Mouse (Mus musculus) heart, adult 11 months (tissue): Measurements from ENCODE around the gene 4921524J17Rik.

Source experiments
- DNase-seq: peaks from one replicate; pipeline ENCODE4 v3.0.0; 2022

Gene 4921524J17Rik

DNA sequence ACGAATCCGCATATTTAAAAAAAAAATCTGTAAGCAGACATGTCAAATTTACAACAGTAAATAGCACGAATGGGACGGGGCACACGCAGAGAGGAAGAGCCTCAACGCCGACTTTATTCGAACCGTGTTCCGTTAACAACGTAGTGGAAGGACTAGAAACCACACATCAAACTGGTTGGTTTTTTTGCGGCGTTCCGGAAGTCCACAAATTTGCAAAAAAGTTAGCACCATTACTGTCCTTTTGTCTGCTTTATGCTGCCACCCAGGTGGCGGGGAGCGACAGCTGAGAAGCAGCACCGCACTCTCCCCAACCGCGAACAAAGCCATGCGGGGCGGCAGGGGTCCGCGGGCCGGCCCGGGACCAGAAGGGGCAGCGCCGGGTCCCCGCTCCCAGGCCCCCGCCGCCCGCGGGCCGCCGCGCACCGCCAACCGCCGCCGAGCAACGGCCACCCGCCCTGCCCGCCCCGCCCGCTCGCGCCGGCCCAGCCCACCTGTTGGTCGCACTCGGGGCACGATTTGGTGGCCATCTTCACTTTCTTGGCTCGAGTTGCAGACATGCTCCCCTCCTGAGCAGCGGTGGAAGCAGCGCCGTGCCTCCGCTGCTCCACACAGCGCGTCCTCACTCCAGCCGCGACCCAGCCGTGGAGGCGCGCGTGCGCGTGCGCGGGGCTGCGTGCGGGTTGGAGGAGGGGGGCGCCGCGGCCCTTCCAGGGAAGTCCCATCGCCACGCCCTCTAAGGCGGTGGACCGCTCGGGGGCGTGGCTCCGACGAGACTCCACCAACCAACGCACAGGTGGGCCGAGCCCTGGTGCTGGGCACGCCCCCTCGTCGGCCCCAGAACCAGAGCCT is at the start of gene 4921524J17Rik:
4921524J17Rik (minus strand) TSS at position 666 of the 849 bp plus-strand sequence.
- DNase-seq = peak; percentile 100

GRCm38 (mm10) chr8:85482427-85482826 is 49.8 kb upstream of the 4921524J17Rik start:
- DNase-seq = no peak

DNA sequence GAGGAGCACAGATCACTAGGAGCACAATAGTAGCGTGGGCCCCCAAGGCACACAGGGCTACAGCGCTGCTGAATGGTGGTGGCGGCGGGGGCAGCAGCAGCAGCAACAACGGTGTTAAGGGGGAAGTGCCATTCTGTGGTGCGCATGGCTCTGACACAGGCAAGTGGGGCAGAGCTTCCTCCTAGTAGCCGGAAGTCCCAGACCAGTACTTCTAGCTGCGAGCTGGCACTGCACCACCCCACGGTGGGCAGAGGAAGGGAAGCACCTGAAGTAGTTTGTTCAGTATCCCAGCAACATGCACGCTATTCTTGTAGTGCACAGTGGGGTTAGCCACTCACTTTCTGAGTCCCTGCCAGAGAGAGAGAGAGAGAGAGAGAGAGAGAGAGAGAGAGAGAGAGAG is 49.3 kb upstream of the 4921524J17Rik start:
- peak; percentile 93 for DNase-seq

DNA sequence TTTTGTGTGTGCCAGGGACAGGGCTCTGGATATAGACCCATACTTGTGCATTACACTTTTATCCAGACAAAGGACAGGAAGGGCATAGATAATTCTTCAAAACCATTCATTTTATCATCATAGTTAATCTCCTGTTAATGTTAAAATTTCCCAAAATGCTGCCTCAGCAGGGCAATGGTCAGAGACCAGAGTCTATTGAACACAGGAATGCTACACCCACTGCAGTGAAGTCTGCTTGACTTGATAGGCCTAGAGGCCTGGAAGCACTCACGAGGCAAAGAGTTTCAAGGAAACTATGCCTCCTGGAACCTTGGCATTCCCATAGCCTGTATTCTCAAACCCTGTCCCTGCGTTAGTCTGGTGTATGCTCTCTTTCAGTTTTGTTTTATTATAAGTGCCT is 47.1 kb upstream of the 4921524J17Rik start:
- no peak for DNase-seq

- no peak for DNase-seq
Measured at GRCm38 (mm10) chr8:85478397-85478796, 45.8 kb upstream of the 4921524J17Rik start.

DNA sequence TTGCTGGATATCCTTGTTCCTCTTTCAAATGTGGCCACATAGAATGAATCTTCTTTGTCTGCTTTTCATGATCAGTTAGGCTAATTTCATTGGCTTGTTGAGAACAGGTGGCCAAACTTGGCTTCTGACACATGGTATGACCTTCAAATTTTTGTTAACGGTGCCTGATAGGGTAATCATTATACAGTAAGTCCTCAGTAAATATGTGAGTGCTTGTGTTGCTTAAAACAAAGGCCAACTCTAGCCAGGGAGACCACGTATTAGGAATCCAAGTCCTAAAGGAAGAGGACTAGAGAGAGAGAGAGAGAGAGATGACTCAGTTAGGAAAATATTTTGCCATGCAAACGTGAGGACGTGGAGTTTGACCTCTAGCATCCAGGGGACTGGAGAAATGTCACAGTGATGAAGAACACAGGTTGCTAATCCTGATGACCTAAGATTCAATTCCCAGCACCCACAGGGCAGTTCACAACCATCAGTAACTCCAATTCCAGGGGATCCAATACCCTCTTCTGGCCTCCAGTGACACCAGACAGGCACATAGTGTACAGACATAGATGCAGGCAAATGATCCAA is 44.4 kb upstream of the 4921524J17Rik start:
- DNase-seq = no peak

- DNase-seq = no peak
Measured at GRCm38 (mm10) chr8:85474924-85475323, 42.3 kb upstream of the 4921524J17Rik start.

GRCm38 (mm10) chr8:85473246-85473645 is 40.6 kb upstream of the 4921524J17Rik start:
- DNase-seq = peak; percentile 27

- no peak for DNase-seq
Measured at GRCm38 (mm10) chr8:85472800-85473199, 40.2 kb upstream of the 4921524J17Rik start.

- DNase-seq = no peak
Measured at GRCm38 (mm10) chr8:85470753-85471152, 38.1 kb upstream of the 4921524J17Rik start.

- DNase-seq = no peak
Measured at GRCm38 (mm10) chr8:85466056-85466455, 33.4 kb upstream of the 4921524J17Rik start.

DNA sequence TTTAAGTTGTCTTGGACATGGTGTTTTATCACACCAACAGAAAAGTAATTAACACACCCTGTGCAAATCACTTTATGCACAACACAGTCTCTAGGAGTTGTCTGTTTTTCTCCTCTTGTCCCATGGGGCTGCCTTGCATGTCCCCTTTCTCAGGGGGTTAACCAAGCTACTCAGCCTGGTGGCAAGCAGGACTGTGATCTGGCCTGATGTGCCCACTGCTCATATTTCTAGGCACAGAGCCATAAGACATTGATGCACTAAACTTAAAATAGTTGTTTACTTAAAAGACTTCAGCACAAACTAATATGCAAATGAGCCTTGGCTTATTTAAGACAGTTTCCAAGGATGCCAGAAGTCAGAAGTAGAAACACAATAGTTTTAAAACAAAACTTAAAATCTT is 31.7 kb upstream of the 4921524J17Rik start:
- peak; percentile 19 for DNase-seq

DNA sequence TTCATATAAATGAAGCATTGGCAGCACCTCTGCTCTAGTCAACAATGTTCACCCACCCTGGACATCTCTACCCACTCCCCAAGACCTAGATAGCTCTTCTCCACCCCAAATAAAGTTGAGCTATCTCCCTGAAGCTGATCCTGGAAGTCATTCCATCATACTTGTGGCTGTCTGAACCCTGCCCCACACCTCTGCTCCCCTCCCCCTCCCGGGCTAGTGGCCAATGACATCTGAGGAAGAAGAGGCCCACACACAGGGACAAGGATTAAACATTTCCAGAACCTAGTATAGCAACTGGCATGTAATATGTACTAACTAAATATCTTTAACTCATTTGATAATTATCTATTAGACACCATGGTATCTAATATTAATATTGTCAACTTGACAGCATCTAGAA is 29.8 kb upstream of the 4921524J17Rik start:
- peak; percentile 66 for DNase-seq

DNA sequence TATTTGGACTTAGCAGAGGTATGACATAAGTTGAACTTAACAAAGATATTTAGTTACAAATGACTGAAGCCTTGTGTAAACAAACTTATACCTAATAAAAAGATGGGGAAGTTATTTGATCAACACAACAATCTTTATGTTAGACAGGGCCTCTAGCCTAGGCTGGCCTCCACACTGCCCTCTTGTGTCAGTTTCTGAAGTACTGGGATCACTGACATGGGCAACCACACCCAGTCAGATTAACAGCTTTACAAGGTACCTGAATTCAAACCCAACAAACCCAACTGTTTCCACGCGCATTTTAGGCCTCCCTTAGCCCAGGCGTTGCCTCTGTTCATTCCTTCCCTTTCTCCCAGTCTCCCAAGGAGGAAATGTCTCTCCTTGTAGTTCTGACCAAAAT is 28.7 kb upstream of the 4921524J17Rik start:
- peak; percentile 58 for DNase-seq

DNA sequence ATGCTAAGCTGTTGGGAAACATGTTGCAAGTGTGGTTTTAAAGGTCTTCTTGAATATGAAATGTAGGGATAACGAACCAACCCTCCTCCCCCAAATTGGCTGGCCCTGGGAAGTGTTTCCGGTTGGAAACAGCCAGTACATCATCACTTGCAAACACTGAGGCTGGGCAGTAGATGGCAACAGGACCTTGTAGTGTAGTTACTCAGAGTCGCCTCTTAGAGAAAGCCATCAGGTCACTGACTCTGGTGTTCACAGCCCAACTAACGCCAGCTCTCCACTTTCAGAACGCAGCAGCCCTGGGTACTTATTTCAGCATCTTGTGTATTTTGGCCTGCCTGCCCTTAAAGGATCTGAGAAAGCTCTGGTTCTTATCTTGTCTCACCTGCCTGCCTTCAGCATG is 28.2 kb upstream of the 4921524J17Rik start:
- DNase-seq = peak; percentile 77

GRCm38 (mm10) chr8:85459582-85459981 is 26.9 kb upstream of the 4921524J17Rik start:
- DNase-seq = peak; percentile 9

DNA sequence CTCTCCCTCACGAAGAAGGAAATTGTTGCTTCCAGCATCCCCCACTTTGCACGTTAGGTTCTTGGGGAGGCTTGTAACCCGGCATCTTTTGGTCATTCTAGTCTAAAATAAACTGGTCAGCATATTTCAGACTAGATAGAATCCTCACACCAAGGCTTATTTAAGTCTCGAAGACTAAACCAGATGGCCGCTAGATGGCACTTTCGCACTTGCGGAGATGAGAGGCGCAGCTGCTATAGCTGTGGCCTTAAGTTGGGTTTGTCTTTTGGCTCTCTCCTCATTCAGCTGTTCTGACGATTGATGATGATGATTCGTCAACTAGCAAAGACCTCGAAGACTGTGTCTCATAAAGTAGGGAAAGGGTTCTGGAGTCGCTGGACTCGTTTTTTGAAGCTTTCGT is 23.9 kb upstream of the 4921524J17Rik start:
- DNase-seq = peak; percentile 85

DNA sequence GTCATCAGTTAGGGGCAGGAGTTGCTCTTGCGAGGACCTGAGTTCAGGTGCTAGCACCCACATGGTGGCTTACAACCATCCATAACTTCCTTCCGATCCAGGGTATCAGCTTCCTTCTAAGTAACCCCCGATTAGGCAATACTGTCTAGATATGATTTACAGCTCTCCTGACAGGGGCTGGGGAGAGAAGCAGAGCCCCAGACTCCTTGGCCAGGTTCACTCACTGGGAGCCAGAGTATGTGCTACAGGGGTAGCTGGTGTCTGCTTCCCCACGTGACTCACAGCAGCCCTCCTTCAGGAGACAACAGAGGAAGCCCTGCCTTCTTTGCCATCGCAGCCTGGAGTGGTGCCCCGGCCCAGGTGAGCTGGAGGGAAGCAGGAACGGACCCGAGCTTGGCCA is 22.1 kb upstream of the 4921524J17Rik start:
- DNase-seq = peak; percentile 73

DNA sequence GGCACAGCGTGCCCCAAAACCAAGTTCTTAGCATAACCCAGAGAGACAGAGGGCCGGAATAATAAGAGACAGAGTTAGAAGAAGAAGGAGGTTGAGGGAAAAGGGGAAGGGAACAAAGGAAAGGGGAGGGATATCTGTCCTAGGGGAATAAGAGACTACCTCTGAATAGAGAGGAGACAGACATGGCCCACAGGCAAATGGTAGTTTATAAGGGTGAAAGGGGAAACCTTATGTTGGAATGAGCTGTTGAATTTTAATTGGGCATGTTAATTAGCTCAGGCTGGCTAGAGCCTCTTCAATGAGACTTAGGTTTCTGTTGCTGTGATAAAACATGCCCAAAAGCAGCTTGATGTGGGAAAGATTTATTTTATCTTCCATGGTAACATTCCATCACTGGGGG is 20.6 kb upstream of the 4921524J17Rik start:
- DNase-seq = no peak

- peak; percentile 62 for DNase-seq
Measured at GRCm38 (mm10) chr8:85452328-85452727, 19.7 kb upstream of the 4921524J17Rik start.

DNA sequence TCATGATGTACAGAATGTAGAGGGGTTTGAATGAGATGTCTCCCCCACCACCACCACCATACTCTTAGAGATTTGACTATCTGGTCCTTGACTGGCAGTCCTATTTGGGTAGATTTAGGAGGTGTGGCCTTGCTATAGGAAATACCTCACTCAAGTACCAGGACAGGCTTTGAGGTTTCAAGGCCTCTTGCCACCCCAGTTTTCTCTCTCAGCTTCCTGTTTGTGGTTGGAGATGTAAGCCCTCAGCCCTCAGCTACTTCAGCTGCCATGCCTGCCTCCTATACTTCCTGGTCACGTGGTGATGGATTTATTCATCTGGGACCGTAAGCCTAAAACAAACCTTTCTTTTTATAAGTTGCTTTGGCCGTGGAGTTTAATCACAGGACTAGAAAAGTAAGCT is 17.7 kb upstream of the 4921524J17Rik start:
- no peak for DNase-seq

DNA sequence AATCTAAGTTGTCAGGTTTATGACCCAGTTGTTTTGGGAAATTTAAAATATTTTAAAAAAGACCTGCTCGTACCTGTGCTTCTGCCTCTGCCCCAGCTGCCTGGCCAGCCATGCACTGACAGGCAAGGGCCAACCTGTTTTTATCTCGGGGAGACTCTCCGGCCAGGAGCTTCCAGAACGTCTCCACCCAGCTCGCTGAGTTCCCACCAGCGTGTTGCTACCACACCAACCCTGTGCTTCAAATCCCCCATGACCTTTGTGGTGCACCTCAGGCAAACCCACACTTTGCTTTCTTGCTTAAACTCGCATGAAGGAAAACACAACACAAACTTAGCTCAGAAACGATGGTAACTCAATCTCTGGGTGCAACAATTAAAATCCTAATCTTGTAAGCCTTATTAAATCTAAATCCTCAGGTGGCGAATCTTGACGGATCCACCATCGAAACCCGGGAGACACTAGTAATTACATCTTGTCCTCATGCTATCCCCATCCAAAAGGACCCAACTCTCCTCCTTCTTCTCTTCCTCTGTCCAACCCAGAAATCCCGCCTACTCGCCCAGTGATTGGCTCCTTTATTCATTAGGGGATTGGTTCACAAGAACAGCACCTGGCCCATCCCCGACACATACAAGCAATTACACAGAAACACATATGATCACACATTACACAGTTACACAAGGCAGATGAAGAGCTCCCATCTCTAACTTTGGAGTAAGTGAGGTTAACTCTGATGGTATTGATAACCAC is 13.5 kb upstream of the 4921524J17Rik start:
- peak; percentile 72 for DNase-seq

DNA sequence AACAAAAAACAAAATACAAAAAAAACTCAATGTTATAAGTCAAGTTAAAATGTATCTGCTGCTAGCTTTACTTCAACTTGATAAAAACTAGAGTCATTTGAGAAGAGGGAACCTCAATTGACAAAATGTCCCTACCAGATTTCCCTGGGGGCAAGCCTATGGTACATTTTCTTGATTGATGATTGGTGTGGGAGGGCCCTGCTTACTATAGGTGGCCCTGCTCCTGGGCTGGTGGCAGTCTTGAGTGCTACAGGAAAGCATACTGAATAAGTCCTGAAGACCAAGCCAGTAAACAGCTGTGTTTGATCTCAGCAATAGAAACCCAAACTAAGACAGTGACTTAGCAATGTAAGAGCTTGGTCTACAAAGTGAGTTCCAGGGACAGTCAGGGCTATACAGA is 11.5 kb upstream of the 4921524J17Rik start:
- DNase-seq = peak; percentile 51

DNA sequence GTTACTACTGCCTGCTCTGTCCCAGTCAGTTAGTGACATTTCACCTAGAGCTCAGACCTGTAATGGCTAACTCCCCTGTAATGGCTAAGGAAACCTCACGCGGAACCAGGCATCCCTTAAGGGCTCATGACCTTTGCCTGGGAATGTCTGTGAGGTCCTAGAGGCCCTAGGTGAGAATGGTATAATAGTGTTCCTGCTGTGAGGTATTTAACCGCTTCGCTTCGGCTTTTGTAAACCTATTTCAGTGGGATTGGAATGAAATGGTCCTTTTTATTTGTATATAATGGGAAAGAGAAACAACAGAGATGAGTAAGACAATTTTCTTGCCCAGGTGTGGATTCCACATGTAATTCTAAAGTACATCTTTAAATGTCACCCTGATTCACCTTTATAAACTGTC is 8.9 kb upstream of the 4921524J17Rik start:
- DNase-seq = no peak
